Mouse (Mus musculus) erythroblast, adult 5-6 weeks (primary cell): Measurements from ENCODE around the gene Nle1. TPM values are rescaled to one million over a fixed set of nuclear protein-coding genes. Genes with fewer than 3 reads are reported as not detected.

ENCODE experiments used
- total RNA-seq, 2 experiments: library from RNA; stranded (forward) in 1 of 2; stranded (reverse) in 1 of 2; fragments of 150-400 nt in 1 of 2; fragments of 200-764, 138-1000 nt in 1 of 2; gene quantifications; 2 replicates each; pipeline versions ENCODE4 v1.2.3 to v1.2.4; 2015 to 2017; ENCODE audit warnings: low replicate concordance in 2 of 2

The Nle1 gene
- total RNA-seq, 2 experiments from 2014 or later, result 5.8 to 6.5 TPM

Other genes with a start within 250 kb of the Nle1 start
- not detected in 2 replicates for gene Cct6b, start 144.1 kb downstream of the Nle1 start, total RNA-seq (2015; ENCODE audit: low replicate concordance)
- not detected in 2 replicates for gene Cct6b, start 144.1 kb downstream of the Nle1 start, total RNA-seq (2017; ENCODE audit: low replicate concordance)
- 4.0 and 7.5 TPM in 2 replicates for gene Zfp830, start 144.1 kb downstream of the Nle1 start, total RNA-seq (2015; ENCODE audit: low replicate concordance)
- gene Zfp830, start 144.1 kb downstream of the Nle1 start, total RNA-seq (2017; ENCODE audit: low replicate concordance), result 16.6 and 17.6 TPM in 2 replicates
- gene Lig3, start 127.3 kb downstream of the Nle1 start, total RNA-seq (2015; ENCODE audit: low replicate concordance), result 5.4 and 11.1 TPM in 2 replicates
- 6.0 and 9.5 TPM in 2 replicates for gene Lig3, start 127.3 kb downstream of the Nle1 start, total RNA-seq (2017; ENCODE audit: low replicate concordance)
- 79.9 and 88.6 TPM in 2 replicates for gene Rffl, start 37.2 kb downstream of the Nle1 start, total RNA-seq (2015; ENCODE audit: low replicate concordance)
- 115 TPM in 2 replicates for gene Rffl, start 37.2 kb downstream of the Nle1 start, total RNA-seq (2017; ENCODE audit: low replicate concordance)
- gene Rad51d, start 17.8 kb downstream of the Nle1 start, total RNA-seq (2015; ENCODE audit: low replicate concordance), result 1.5 and 10.0 TPM in 2 replicates
- gene Rad51d, start 17.8 kb downstream of the Nle1 start, total RNA-seq (2017; ENCODE audit: low replicate concordance), result 2.5 and 2.6 TPM in 2 replicates
- not detected in 2 replicates for gene Fndc8, start 16.3 kb downstream of the Nle1 start, total RNA-seq (2015; ENCODE audit: low replicate concordance)
- gene Fndc8, start 16.3 kb downstream of the Nle1 start, total RNA-seq (2017; ENCODE audit: low replicate concordance), result not detected in 2 replicates
- not detected in 2 replicates for gene Unc45b, start 2.1 kb upstream of the Nle1 start, total RNA-seq (2015; ENCODE audit: low replicate concordance)
- gene Unc45b, start 2.1 kb upstream of the Nle1 start, total RNA-seq (2017; ENCODE audit: low replicate concordance), result not detected in 2 replicates
- 6.9 TPM in 2 replicates for gene Slfn5, start 42.9 kb upstream of the Nle1 start, total RNA-seq (2015; ENCODE audit: low replicate concordance)
- gene Slfn5, start 42.9 kb upstream of the Nle1 start, total RNA-seq (2017; ENCODE audit: low replicate concordance), result 10.6 and 11.0 TPM in 2 replicates
- 4.0 and 7.1 TPM in 2 replicates for gene Slfn9, start 83.4 kb upstream of the Nle1 start, total RNA-seq (2015; ENCODE audit: low replicate concordance)
- 3.5 and 4.5 TPM in 2 replicates for gene Slfn9, start 83.4 kb upstream of the Nle1 start, total RNA-seq (2017; ENCODE audit: low replicate concordance)
- 3.7 and 9.0 TPM in 2 replicates for gene Slfn8, start 112.4 kb upstream of the Nle1 start, total RNA-seq (2015; ENCODE audit: low replicate concordance)
- 2.7 and 5.4 TPM in 2 replicates for gene Slfn8, start 112.4 kb upstream of the Nle1 start, total RNA-seq (2017; ENCODE audit: low replicate concordance)
- gene Slfn2, start 156.7 kb upstream of the Nle1 start, total RNA-seq (2015; ENCODE audit: low replicate concordance), result 36.9 and 58.1 TPM in 2 replicates
- 71.9 and 73.6 TPM in 2 replicates for gene Slfn2, start 156.7 kb upstream of the Nle1 start, total RNA-seq (2017; ENCODE audit: low replicate concordance)
- 16.5 and 18.6 TPM in 2 replicates for gene Slfn1, start 208.4 kb upstream of the Nle1 start, total RNA-seq (2015; ENCODE audit: low replicate concordance)
- 23.3 and 26.2 TPM in 2 replicates for gene Slfn1, start 208.4 kb upstream of the Nle1 start, total RNA-seq (2017; ENCODE audit: low replicate concordance)